Mouse (Mus musculus) CH12.LX (cell line): ENCODE data around the gene Aven.

Experiments
- CTCF ChIP-seq, 2 experiments: IDR thresholded peaks in 1 of 2; conservative IDR thresholded peaks in 1 of 2; 2 replicates each; pipeline ENCODE4 v1.5.1; 2011 to 2012; ENCODE audit warnings: low read depth in 2 of 2, low read length in 2 of 2, improper control_type of control experiment in 1 of 2, inconsistent platforms in 1 of 2, mild to moderate bottlenecking in 1 of 2, moderate library complexity in 1 of 2
- ETS1 ChIP-seq: conservative IDR thresholded peaks from 2 replicates; pipeline ENCODE4 v1.6.1; 2012; ENCODE audit warnings: low read depth, mild to moderate bottlenecking, inconsistent platforms, low read length, improper control_type of control experiment, moderate library complexity
- JUN ChIP-seq: IDR thresholded peaks from 2 replicates; pipeline ENCODE4 v1.6.1; 2011; ENCODE audit warnings: low read depth, mild to moderate bottlenecking, low read length, improper control_type of control experiment, moderate library complexity; ENCODE audit not compliant: insufficient read depth
- MXI1 ChIP-seq: IDR thresholded peaks from 2 replicates; pipeline ENCODE4 v1.6.1; 2011; ENCODE audit warnings: mild to moderate bottlenecking, low read depth, low read length, improper control_type of control experiment
- MYC ChIP-seq: IDR thresholded peaks from 2 replicates; pipeline ENCODE4 v1.6.1; 2011; ENCODE audit warnings: low read depth, mild to moderate bottlenecking, improper control_type of control experiment, low read length
- POLR2A ChIP-seq: IDR thresholded peaks from 2 replicates; pipeline ENCODE4 v1.6.1; 2011; ENCODE audit warnings: low read depth, mild to moderate bottlenecking, improper control_type of control experiment, low read length
- TCF12 ChIP-seq: IDR thresholded peaks from 2 replicates; pipeline ENCODE4 v1.6.1; 2014; ENCODE audit warnings: low read depth, mild to moderate bottlenecking, inconsistent platforms, low read length, improper control_type of control experiment
- ZKSCAN1 ChIP-seq: IDR thresholded peaks from 2 replicates; pipeline ENCODE4 v1.6.1; 2012; ENCODE audit warnings: low read depth, inconsistent platforms, low read length, improper control_type of control experiment, borderline replicate concordance

- TF ChIP-seq TCF12 = no peak
- peak in 1 of 2 experiments; percentile 78; a peak in 3 of 4 replicates for TF ChIP-seq CTCF (conservative IDR thresholded peaks at IDR 0.05 in 1 of 2, IDR thresholded peaks at IDR 0.05 in 1 of 2; ENCODE audit: low read depth in 2 of 2, low read length in 2 of 2)
- TF ChIP-seq ETS1 = no peak
- 0 out of 2 replicates have a peak, but pooled peaks have one; percentile 22 for TF ChIP-seq MXI1
- TF ChIP-seq ZKSCAN1 = no peak
- TF ChIP-seq MYC = no peak
- TF ChIP-seq POLR2A = no peak
- TF ChIP-seq JUN = no peak
Observed at GRCm38 (mm10) chr2:112449597-112450296, 43.0 kb upstream of the Aven start.
